Mouse (Mus musculus): ENCODE data around the gene Nsmce1. TPM values are rescaled to one million over a fixed set of nuclear protein-coding genes. Genes with fewer than 3 reads are reported as not detected.
A peak's percentile ranks its signal among the peaks of the same experiment; 100 is the strongest.

Gene Nsmce1
- total RNA-seq (2012; rRNA removed) = 58.1 and 59.7 TPM in 2 replicates
- polyA plus RNA-seq (2012; ENCODE audit: insufficient read depth in 1 of 2, insufficient read length in 2 of 2, low read depth in 1 of 2, low replicate concordance in 2 of 2, missing spikeins in 1 of 2) = 10 to 100 TPM in 1 of 2 experiments, not detected in 1; 59.2 TPM

- Histone ChIP-seq H3K79me2 (ENCODE audit: control insufficient read depth, insufficient read depth, low read length, poor library complexity) (peaks cover 3% of the 10 kb centered on the region; the same call in 1 of the 2 replicates), H3K27me3 (ENCODE audit: control insufficient read depth in 1 of 2, insufficient read depth in 2 of 2, low read length in 2 of 2) (no peaks in the 10 kb centered on the region), H3K4me1 (ENCODE audit: control insufficient read depth in 1 of 2, insufficient read depth in 2 of 2, low read length in 2 of 2) (peaks cover 5 to 21% of the 10 kb centered on the region in 2 experiments), H3K9me3 (replicated peaks; ENCODE audit: insufficient read depth, low read length) (no peaks in the 10 kb centered on the region), H3K9ac (ENCODE audit: control insufficient read depth, low read depth, low read length, poor library complexity, severe bottlenecking) (peak within 1 kb of the TSS; percentile 94), H3K4me3 (ENCODE audit: control insufficient read depth in 1 of 2, insufficient read depth in 1 of 2, low read depth in 2 of 2, low read length in 2 of 2) (peak within 1 kb of the TSS; percentile 58 to 94), H3K27ac (ENCODE audit: control insufficient read depth, low read depth, low read length) (peak within 1 kb of the TSS; percentile 85), H3K36me3 (ENCODE audit: control insufficient read depth in 1 of 2, insufficient read depth in 2 of 2, low read length in 2 of 2) (peaks cover 0 to 16% of the 10 kb centered on the region in 2 experiments; a peak in 2 of 4 replicates)
- TF ChIP-seq ZMIZ1 (IDR thresholded peaks at IDR 0.05; ENCODE audit: low read depth, low read length) (peak; percentile 76; the same call in 1 of the 2 replicates), SIN3A (IDR thresholded peaks at IDR 0.05; ENCODE audit: low read length) (peak; percentile 70), TBP (IDR thresholded peaks at IDR 0.05; ENCODE audit: low read depth, low read length) (peak; percentile 78), NELFE (IDR thresholded peaks at IDR 0.05; ENCODE audit: low read depth, low read length) (peak; percentile 84), ZKSCAN1 (IDR thresholded peaks at IDR 0.05; ENCODE audit: low read depth, low read length) (no peak), GATA1 (IDR thresholded peaks at IDR 0.05; ENCODE audit: low read depth, low read length) (peak; percentile 46), POLR2A (IDR thresholded peaks at IDR 0.05; ENCODE audit: control insufficient read depth in 1 of 2, insufficient read depth in 1 of 2, low read depth in 1 of 2, low read length in 2 of 2, poor library complexity in 1 of 2) (peak; percentile 42 to 85; a peak in 3 of 4 replicates), ELF1 (IDR thresholded peaks at IDR 0.05; ENCODE audit: low read depth, low read length) (peak; percentile 80), MXI1 (IDR thresholded peaks at IDR 0.05; ENCODE audit: low read depth, low read length) (peak; percentile 71; the same call in 1 of the 2 replicates), CHD1 (IDR thresholded peaks at IDR 0.05; ENCODE audit: low read depth, low read length) (no peak), MYC (IDR thresholded peaks at IDR 0.05; ENCODE audit: low read depth, low read length) (no peak), E2F4 (IDR thresholded peaks at IDR 0.05; ENCODE audit: borderline replicate concordance, low read depth, low read length) (peak; percentile 96), USF1 (IDR thresholded peaks at IDR 0.05; ENCODE audit: low read depth, low read length) (no peak), TCF12 (IDR thresholded peaks at IDR 0.05; ENCODE audit: low read depth, low read length) (peak; percentile 51; the same call in 1 of the 2 replicates), NRF1 (IDR thresholded peaks at IDR 0.05; ENCODE audit: insufficient read depth, low read depth, low read length, poor library complexity, severe bottlenecking) (peak; percentile 66), MAX (IDR thresholded peaks at IDR 0.05; ENCODE audit: low read length) (peak; percentile 63; the same call in 1 of the 2 replicates), HCFC1 (IDR thresholded peaks at IDR 0.05; ENCODE audit: low read depth, low read length) (peak; percentile 81)
- DNase-seq (ENCODE audit: low read depth, low spot score) = peak; percentile 98
Observed at GRCm38 (mm10) chr7:125490947-125491735, at the start of gene Nsmce1. TSS of gene Nsmce1 (minus strand) at chr7:125491596.

GRCm38 (mm10) chr7:125541026-125541425, 49.6 kb upstream of the Nsmce1 start:
- DNase-seq (ENCODE audit: low read depth, low spot score) = no peak
- no peaks in the 10 kb centered on the region for H3K79me2 ChIP-seq (ENCODE audit: control insufficient read depth, insufficient read depth, low read length, poor library complexity)
- no peaks in the 10 kb centered on the region for H3K36me3 ChIP-seq (ENCODE audit: control insufficient read depth in 1 of 2, insufficient read depth in 2 of 2, low read length in 2 of 2)
- H3K27ac ChIP-seq (ENCODE audit: control insufficient read depth, low read depth, low read length) = no peak overlapping the region
- H3K4me1 ChIP-seq (ENCODE audit: control insufficient read depth in 1 of 2, insufficient read depth in 2 of 2, low read length in 2 of 2) = peaks cover 0 to 3% of the 10 kb centered on the region in 2 experiments; a peak in 1 of 4 replicates
- H3K27me3 ChIP-seq (ENCODE audit: control insufficient read depth in 1 of 2, insufficient read depth in 2 of 2, low read length in 2 of 2) = peaks cover 0 to 2% of the 10 kb centered on the region in 2 experiments; a peak in 1 of 4 replicates
- no peaks in the 10 kb centered on the region for H3K9me3 ChIP-seq (replicated peaks; ENCODE audit: insufficient read depth, low read length)
- no peak overlapping the region for H3K4me3 ChIP-seq (ENCODE audit: control insufficient read depth in 1 of 2, insufficient read depth in 1 of 2, low read depth in 2 of 2, low read length in 2 of 2)
- no peak overlapping the region for H3K9ac ChIP-seq (ENCODE audit: control insufficient read depth, low read depth, low read length, poor library complexity, severe bottlenecking)
- TF ChIP-seq NRF1 (IDR thresholded peaks at IDR 0.05; ENCODE audit: insufficient read depth, low read depth, low read length, poor library complexity, severe bottlenecking) (no peak), TCF12 (IDR thresholded peaks at IDR 0.05; ENCODE audit: low read depth, low read length) (no peak)
